Mouse (Mus musculus) thymus, adult 2 months (tissue): Measurements from ENCODE around the gene Glrx.

Experiments used
- CTCF ChIP-seq: fragments of 200-500 bp; IDR thresholded peaks from 2 replicates; pipeline ENCODE4 v1.5.1; 2012; ENCODE audit warnings: mild to moderate bottlenecking, control low read depth, low read length, moderate library complexity, borderline replicate concordance; ENCODE audit not compliant: control insufficient read depth, poor library complexity, insufficient read depth; ENCODE audit errors: extremely low read depth
- POLR2A ChIP-seq: fragments of 200-500 bp; IDR thresholded peaks from 2 replicates; pipeline ENCODE4 v1.6.1; 2012; ENCODE audit warnings: mild to moderate bottlenecking, low read length, control low read depth, moderate library complexity; ENCODE audit not compliant: control insufficient read depth, poor library complexity, insufficient read depth; ENCODE audit errors: extremely low read depth

DNA sequence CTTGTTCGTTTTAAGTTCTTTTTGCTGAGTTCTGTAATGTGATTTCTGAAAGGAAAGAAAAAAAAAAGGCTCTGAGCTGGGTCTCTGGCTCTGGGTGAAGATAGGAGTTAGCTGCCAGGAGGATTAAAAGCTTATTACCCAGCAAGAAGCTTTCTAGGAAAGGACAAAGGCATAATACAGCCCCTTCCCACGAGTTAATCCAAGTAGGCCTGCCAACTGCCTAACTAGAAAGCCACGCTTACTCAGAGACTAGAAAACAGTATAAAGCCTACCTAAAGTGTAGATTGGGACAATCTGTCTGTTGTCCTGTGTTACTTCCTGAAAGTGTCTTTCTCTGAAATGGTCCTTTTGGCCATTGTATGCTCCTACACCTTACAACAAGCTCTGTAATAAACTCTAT, 21.2 kb upstream of the Glrx start:
- no peak for TF ChIP-seq CTCF
- TF ChIP-seq POLR2A = no peak
